Mouse (Mus musculus): ENCODE data around the gene Lrrc28. TPM values are rescaled to one million over a fixed set of nuclear protein-coding genes. Genes with fewer than 3 reads are reported as not detected.

Gene Lrrc28
- polyA plus RNA-seq, 1 experiment: 41.8 TPM

GRCm38 (mm10) chr7:67503281-67504010, 141.6 kb downstream of the Lrrc28 start:
- no peak for DNase-seq

GRCm38 (mm10) chr7:67502631-67503030, 142.4 kb downstream of the Lrrc28 start:
- TF ChIP-seq CTCF (conservative IDR thresholded peaks at IDR 0.05; ENCODE audit: insufficient read depth, insufficient read length, low read depth, low read length): no peak
- no peak for TF ChIP-seq POLR2A (IDR thresholded peaks at IDR 0.05; ENCODE audit: low read depth, low read length)
- Histone ChIP-seq H3K4me1 (ENCODE audit: control insufficient read depth, insufficient read depth, low read length) (peaks cover 4% of the 10 kb centered on the region; the same call in 1 of the 2 replicates), H3K4me3 (ENCODE audit: insufficient read depth, low read depth, low read length) (no peak overlapping the region), H3K27ac (ENCODE audit: insufficient read depth, low read depth, low read length) (no peak overlapping the region), H3K36me3 (ENCODE audit: control insufficient read depth, insufficient read depth, low read length) (no peaks in the 10 kb centered on the region), H3K27me3 (replicated peaks; ENCODE audit: control insufficient read depth, insufficient read depth, low read length) (no peaks in the 10 kb centered on the region)
- 68% methylated on average over 4 of the region's 4 CpGs for WGBS
- DNase-seq: no peak

More at GRCm38 (mm10) chr7:67503281-67504010, 141.6 kb downstream of the Lrrc28 start:
- Histone ChIP-seq H3K36me3 (ENCODE audit: control insufficient read depth, insufficient read depth, low read length) (no peaks in the 10 kb centered on the region), H3K4me3 (ENCODE audit: insufficient read depth, low read depth, low read length) (no peak overlapping the region), H3K27me3 (replicated peaks; ENCODE audit: control insufficient read depth, insufficient read depth, low read length) (no peaks in the 10 kb centered on the region), H3K27ac (ENCODE audit: insufficient read depth, low read depth, low read length) (no peak overlapping the region), H3K4me1 (ENCODE audit: control insufficient read depth, insufficient read depth, low read length) (peaks cover 4% of the 10 kb centered on the region; the same call in 1 of the 2 replicates)
- no peak for TF ChIP-seq POLR2A (IDR thresholded peaks at IDR 0.05; ENCODE audit: low read depth, low read length)
- 48% methylated on average over 7 of the region's 7 CpGs for WGBS

DNA sequence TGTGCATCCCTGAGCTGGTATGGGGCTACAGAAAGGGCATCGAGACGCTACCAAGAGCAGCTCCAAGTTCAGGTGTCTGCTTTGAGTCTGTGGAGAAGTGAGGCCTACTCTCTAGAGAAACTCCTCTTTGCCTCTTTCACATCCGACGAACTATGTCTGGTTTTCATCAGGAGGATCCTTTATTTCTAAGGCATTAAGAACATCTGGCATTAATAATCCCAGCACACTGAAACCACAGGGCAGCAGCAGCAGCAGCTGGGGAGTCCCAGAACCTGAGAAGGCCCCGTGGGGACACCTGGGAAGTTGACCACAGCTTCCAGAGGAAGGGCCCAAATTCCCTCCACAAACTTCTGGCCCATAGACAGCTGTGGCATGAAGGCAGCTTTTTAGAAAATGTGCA, 144.2 kb downstream of the Lrrc28 start:
- H3K27me3 ChIP-seq (replicated peaks; ENCODE audit: control insufficient read depth, insufficient read depth, low read length): no peaks in the 10 kb centered on the region
- H3K27ac ChIP-seq (ENCODE audit: insufficient read depth, low read depth, low read length): no peak overlapping the region
- H3K36me3 ChIP-seq (ENCODE audit: control insufficient read depth, insufficient read depth, low read length): no peaks in the 10 kb centered on the region
- no peak for DNase-seq
- 91% methylated on average over 5 of the region's 5 CpGs for WGBS
- no peak for TF ChIP-seq POLR2A (IDR thresholded peaks at IDR 0.05; ENCODE audit: low read depth, low read length)
- TF ChIP-seq CTCF (conservative IDR thresholded peaks at IDR 0.05; ENCODE audit: insufficient read depth, insufficient read length, low read depth, low read length): no peak
- H3K4me3 ChIP-seq (ENCODE audit: insufficient read depth, low read depth, low read length): no peak overlapping the region
- H3K4me1 ChIP-seq (ENCODE audit: control insufficient read depth, insufficient read depth, low read length): peaks cover 4% of the 10 kb centered on the region; the same call in 1 of the 2 replicates

GRCm38 (mm10) chr7:67500076-67500828, 144.8 kb downstream of the Lrrc28 start:
- TF ChIP-seq POLR2A (IDR thresholded peaks at IDR 0.05; ENCODE audit: low read depth, low read length) (no peak), CTCF (conservative IDR thresholded peaks at IDR 0.05; ENCODE audit: insufficient read depth, insufficient read length, low read depth, low read length) (no peak)
- Histone ChIP-seq H3K36me3 (ENCODE audit: control insufficient read depth, insufficient read depth, low read length) (no peaks in the 10 kb centered on the region), H3K4me3 (ENCODE audit: insufficient read depth, low read depth, low read length) (no peak overlapping the region), H3K4me1 (ENCODE audit: control insufficient read depth, insufficient read depth, low read length) (peaks cover 4% of the 10 kb centered on the region; the same call in 1 of the 2 replicates), H3K27ac (ENCODE audit: insufficient read depth, low read depth, low read length) (no peak overlapping the region), H3K27me3 (replicated peaks; ENCODE audit: control insufficient read depth, insufficient read depth, low read length) (no peaks in the 10 kb centered on the region)
- no peak for DNase-seq
- 67% methylated on average over 11 of the region's 11 CpGs for WGBS

DNA sequence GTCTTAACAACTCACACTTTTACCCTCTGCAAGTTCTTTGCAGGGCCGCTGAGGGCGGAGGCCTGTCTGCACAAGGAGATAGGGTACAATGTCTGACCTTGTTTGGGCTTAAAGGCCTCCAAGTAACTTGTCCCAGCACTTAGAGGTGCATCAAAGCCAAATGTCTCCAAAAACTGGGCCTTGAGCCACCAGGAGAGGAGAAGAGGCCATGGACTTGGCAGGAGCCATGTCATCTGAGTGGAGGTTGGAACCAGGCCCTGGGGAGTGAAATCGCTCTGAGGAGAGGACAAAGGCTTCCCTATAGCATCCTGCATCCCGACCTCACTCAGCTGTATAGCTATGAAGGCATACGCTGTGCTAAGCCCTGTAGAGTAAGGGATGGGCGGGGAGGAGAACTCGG, 145.6 kb downstream of the Lrrc28 start:
- Histone ChIP-seq H3K4me1 (ENCODE audit: control insufficient read depth, insufficient read depth, low read length) (peaks cover 4% of the 10 kb centered on the region; the same call in 1 of the 2 replicates), H3K27me3 (replicated peaks; ENCODE audit: control insufficient read depth, insufficient read depth, low read length) (no peaks in the 10 kb centered on the region), H3K27ac (ENCODE audit: insufficient read depth, low read depth, low read length) (no peak overlapping the region), H3K4me3 (ENCODE audit: insufficient read depth, low read depth, low read length) (no peak overlapping the region), H3K36me3 (ENCODE audit: control insufficient read depth, insufficient read depth, low read length) (no peaks in the 10 kb centered on the region)
- WGBS: 93% methylated on average over 7 of the region's 7 CpGs
- no peak for TF ChIP-seq POLR2A (IDR thresholded peaks at IDR 0.05; ENCODE audit: low read depth, low read length)
- TF ChIP-seq CTCF (conservative IDR thresholded peaks at IDR 0.05; ENCODE audit: insufficient read depth, insufficient read length, low read depth, low read length): no peak
- no peak for DNase-seq

DNA sequence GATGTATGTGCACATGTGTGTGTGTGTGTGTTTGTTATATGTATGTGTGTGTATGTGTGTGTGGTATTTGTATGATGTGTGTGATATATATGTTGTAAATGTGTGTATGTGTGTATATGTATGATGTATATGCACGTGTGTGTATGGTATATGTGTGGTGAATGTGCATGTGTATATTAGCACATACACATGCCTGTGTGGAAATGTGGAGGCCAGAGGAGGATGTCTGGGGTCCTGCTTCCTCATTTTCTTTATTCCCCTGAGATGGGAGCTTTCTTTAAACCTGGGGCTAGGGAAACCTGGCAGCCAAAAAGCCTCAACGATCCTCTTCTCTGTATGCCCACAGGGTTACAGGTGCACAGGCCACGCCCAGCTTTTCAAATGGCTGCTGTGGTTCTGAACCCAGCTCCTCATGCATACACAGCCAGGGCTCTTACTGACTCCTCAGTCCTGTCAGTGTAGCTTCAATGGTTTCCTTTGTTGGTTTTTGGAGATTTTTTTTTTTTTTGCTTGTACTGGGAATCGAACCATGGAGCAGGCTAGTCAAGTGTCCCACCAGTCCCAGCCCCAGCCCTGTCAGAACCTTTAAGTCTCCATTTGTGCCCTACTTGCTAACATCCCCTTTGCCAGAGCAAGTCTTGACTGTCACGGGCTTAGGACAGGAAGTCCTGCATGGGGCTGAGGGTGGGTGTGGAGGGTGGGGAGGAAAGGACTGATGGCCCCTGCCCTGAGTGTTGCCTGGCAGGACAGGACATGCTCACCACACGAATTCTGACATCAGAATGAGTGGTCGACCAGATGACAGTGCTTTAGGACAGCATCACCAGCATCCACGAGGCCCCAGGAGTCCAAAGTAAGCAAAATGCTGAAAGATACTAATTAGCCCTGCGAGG, 151.0 kb downstream of the Lrrc28 start:
- no peaks in the 10 kb centered on the region for H3K4me1 ChIP-seq (ENCODE audit: control insufficient read depth, insufficient read depth, low read length)
- no peaks in the 10 kb centered on the region for H3K27me3 ChIP-seq (replicated peaks; ENCODE audit: control insufficient read depth, insufficient read depth, low read length)
- H3K27ac ChIP-seq (ENCODE audit: insufficient read depth, low read depth, low read length): no peak overlapping the region
- WGBS: 73% methylated on average over 9 of the region's 9 CpGs
- H3K4me3 ChIP-seq (ENCODE audit: insufficient read depth, low read depth, low read length): no peak overlapping the region
- TF ChIP-seq POLR2A (IDR thresholded peaks at IDR 0.05; ENCODE audit: low read depth, low read length): no peak
- no peak for TF ChIP-seq CTCF (conservative IDR thresholded peaks at IDR 0.05; ENCODE audit: insufficient read depth, insufficient read length, low read depth, low read length)
- no peak for DNase-seq
- H3K36me3 ChIP-seq (ENCODE audit: control insufficient read depth, insufficient read depth, low read length): no peaks in the 10 kb centered on the region
